Mouse (Mus musculus): ENCODE measurements around the gene Fxyd4. TPM values are rescaled to one million over a fixed set of nuclear protein-coding genes. Genes with fewer than 3 reads are reported as not detected.

Gene Fxyd4
- polyA plus RNA-seq, 1 experiment: not detected

- H3K27ac ChIP-seq (ENCODE audit: control insufficient read depth, insufficient read depth, low read depth, low read length, poor library complexity): no peak overlapping the region
Observed at GRCm38 (mm10) chr6:117893435-117893834, 44.1 kb downstream of the Fxyd4 start.

GRCm38 (mm10) chr6:117892386-117892785 is 45.1 kb downstream of the Fxyd4 start:
- no peak overlapping the region for H3K4me3 ChIP-seq (replicated peaks; ENCODE audit: control insufficient read depth, low read depth, low read length)
- 83% methylated on average over 3 of the region's 3 CpGs for WGBS
- H3K4me1 ChIP-seq (ENCODE audit: control insufficient read depth, insufficient read depth, low read length): peaks cover 2% of the 10 kb centered on the region; the same call in 1 of the 2 replicates
- no peak overlapping the region for H3K27ac ChIP-seq (ENCODE audit: control insufficient read depth, insufficient read depth, low read depth, low read length, poor library complexity)
- no peak for TF ChIP-seq POLR2A (IDR thresholded peaks at IDR 0.05; ENCODE audit: borderline replicate concordance, control insufficient read depth, low read depth, low read length)

More at GRCm38 (mm10) chr6:117893435-117893834, 44.1 kb downstream of the Fxyd4 start:
- Histone ChIP-seq H3K4me1 (ENCODE audit: control insufficient read depth, insufficient read depth, low read length) (peaks cover 2% of the 10 kb centered on the region; the same call in 1 of the 2 replicates), H3K4me3 (replicated peaks; ENCODE audit: control insufficient read depth, low read depth, low read length) (no peak overlapping the region)
- TF ChIP-seq POLR2A (IDR thresholded peaks at IDR 0.05; ENCODE audit: borderline replicate concordance, control insufficient read depth, low read depth, low read length) (no peak), CTCF (IDR thresholded peaks at IDR 0.05; ENCODE audit: control insufficient read depth, insufficient read depth, low read length) (no peak)
- WGBS: 52% methylated on average over 2 of the region's 2 CpGs

- WGBS: 12% methylated on average over 14 of the region's 14 CpGs
- Histone ChIP-seq H3K4me3 (replicated peaks; ENCODE audit: control insufficient read depth, low read depth, low read length) (peak overlapping the region; percentile 66), H3K27ac (ENCODE audit: control insufficient read depth, insufficient read depth, low read depth, low read length, poor library complexity) (peak overlapping the region; percentile 72)
Observed at GRCm38 (mm10) chr6:117891369-117892160, 45.9 kb downstream of the Fxyd4 start.

GRCm38 (mm10) chr6:117890257-117890656 is 47.2 kb downstream of the Fxyd4 start:
- Histone ChIP-seq H3K4me1 (ENCODE audit: control insufficient read depth, insufficient read depth, low read length) (peaks cover 2% of the 10 kb centered on the region; the same call in 1 of the 2 replicates), H3K27ac (ENCODE audit: control insufficient read depth, insufficient read depth, low read depth, low read length, poor library complexity) (peak overlapping the region; percentile 29; the same call in 1 of the 2 replicates), H3K4me3 (replicated peaks; ENCODE audit: control insufficient read depth, low read depth, low read length) (no peak overlapping the region)
- TF ChIP-seq POLR2A (IDR thresholded peaks at IDR 0.05; ENCODE audit: borderline replicate concordance, control insufficient read depth, low read depth, low read length) (no peak), CTCF (IDR thresholded peaks at IDR 0.05; ENCODE audit: control insufficient read depth, insufficient read depth, low read length) (no peak)
- 31% methylated on average over 6 of the region's 6 CpGs for WGBS

More at GRCm38 (mm10) chr6:117891369-117892160, 45.9 kb downstream of the Fxyd4 start:
- TF ChIP-seq CTCF (IDR thresholded peaks at IDR 0.05; ENCODE audit: control insufficient read depth, insufficient read depth, low read length): peak; percentile 12; the same call in 1 of the 2 replicates
- TF ChIP-seq POLR2A (IDR thresholded peaks at IDR 0.05; ENCODE audit: borderline replicate concordance, control insufficient read depth, low read depth, low read length): peak; percentile 19; the same call in 1 of the 2 replicates
- peaks cover 2% of the 10 kb centered on the region; the same call in 1 of the 2 replicates for H3K4me1 ChIP-seq (ENCODE audit: control insufficient read depth, insufficient read depth, low read length)

GRCm38 (mm10) chr6:117888642-117889096 is 48.8 kb downstream of the Fxyd4 start:
- WGBS: 55% methylated on average over 2 of the region's 2 CpGs
- Histone ChIP-seq H3K4me1 (ENCODE audit: control insufficient read depth, insufficient read depth, low read length) (peaks cover 2% of the 10 kb centered on the region; the same call in 1 of the 2 replicates), H3K27ac (ENCODE audit: control insufficient read depth, insufficient read depth, low read depth, low read length, poor library complexity) (peak overlapping the region; percentile 70), H3K4me3 (replicated peaks; ENCODE audit: control insufficient read depth, low read depth, low read length) (no peak overlapping the region)
- TF ChIP-seq POLR2A (IDR thresholded peaks at IDR 0.05; ENCODE audit: borderline replicate concordance, control insufficient read depth, low read depth, low read length) (no peak), CTCF (IDR thresholded peaks at IDR 0.05; ENCODE audit: control insufficient read depth, insufficient read depth, low read length) (no peak)

GRCm38 (mm10) chr6:117888032-117888431 is 49.5 kb downstream of the Fxyd4 start:
- 9% methylated on average over 1 of the region's 1 CpGs for WGBS
- Histone ChIP-seq H3K4me3 (replicated peaks; ENCODE audit: control insufficient read depth, low read depth, low read length) (peak overlapping the region; percentile 4), H3K27ac (ENCODE audit: control insufficient read depth, insufficient read depth, low read depth, low read length, poor library complexity) (peak overlapping the region; percentile 70), H3K4me1 (ENCODE audit: control insufficient read depth, insufficient read depth, low read length) (peaks cover 2% of the 10 kb centered on the region; the same call in 1 of the 2 replicates)
- TF ChIP-seq CTCF (IDR thresholded peaks at IDR 0.05; ENCODE audit: control insufficient read depth, insufficient read depth, low read length): no peak
- no peak for TF ChIP-seq POLR2A (IDR thresholded peaks at IDR 0.05; ENCODE audit: borderline replicate concordance, control insufficient read depth, low read depth, low read length)

- 78% methylated on average over 2 of the region's 2 CpGs for WGBS
- peaks cover 2% of the 10 kb centered on the region; the same call in 1 of the 2 replicates for H3K4me1 ChIP-seq (ENCODE audit: control insufficient read depth, insufficient read depth, low read length)
- no peak overlapping the region for H3K4me3 ChIP-seq (replicated peaks; ENCODE audit: control insufficient read depth, low read depth, low read length)
- TF ChIP-seq CTCF (IDR thresholded peaks at IDR 0.05; ENCODE audit: control insufficient read depth, insufficient read depth, low read length) (no peak), POLR2A (IDR thresholded peaks at IDR 0.05; ENCODE audit: borderline replicate concordance, control insufficient read depth, low read depth, low read length) (no peak)
- H3K27ac ChIP-seq (ENCODE audit: control insufficient read depth, insufficient read depth, low read depth, low read length, poor library complexity): no peak overlapping the region
Observed at GRCm38 (mm10) chr6:117885943-117886342, 51.5 kb downstream of the Fxyd4 start.

Other genes with a start within 250 kb of the Fxyd4 start
- 7.2 and 8.3 TPM in 2 replicates for gene Zfp637, start 96.5 kb downstream of the Fxyd4 start, polyA plus RNA-seq (2011; ENCODE audit: insufficient read depth, insufficient read length, low replicate concordance, missing spikeins)
- gene Zfp239, start 75.6 kb downstream of the Fxyd4 start, polyA plus RNA-seq (2011; ENCODE audit: insufficient read depth, insufficient read length, low replicate concordance, missing spikeins): 0.57 and 1.3 TPM in 2 replicates
- gene Hnrnpf, start 37.4 kb downstream of the Fxyd4 start, polyA plus RNA-seq (2011; ENCODE audit: insufficient read depth, insufficient read length, low replicate concordance, missing spikeins): 200 and 242 TPM in 2 replicates
- 0.45 TPM in 1 of 2 replicates, not detected in the other for gene Rasgef1a, start 73.7 kb upstream of the Fxyd4 start, polyA plus RNA-seq (2011; ENCODE audit: insufficient read depth, insufficient read length, low replicate concordance, missing spikeins)
- 10.8 and 12.8 TPM in 2 replicates for gene Csgalnact2, start 201.4 kb upstream of the Fxyd4 start, polyA plus RNA-seq (2011; ENCODE audit: insufficient read depth, insufficient read length, low replicate concordance, missing spikeins)